Mouse (Mus musculus) ES-E14 (cell line): Measurements from ENCODE around the gene Ndufv1.

Experiments
- HCFC1 ChIP-seq: IDR thresholded peaks from 2 replicates; pipeline ENCODE4 v1.6.1; 2012; ENCODE audit warnings: low read length, inconsistent platforms, borderline replicate concordance; ENCODE audit not compliant: insufficient read depth
- ZC3H11A ChIP-seq: IDR thresholded peaks from 2 replicates; pipeline ENCODE4 v1.6.1; 2012; ENCODE audit warnings: low read depth, mild to moderate bottlenecking, inconsistent platforms, low read length, borderline replicate concordance
- ZNF384 ChIP-seq: IDR thresholded peaks from 2 replicates; pipeline ENCODE4 v1.6.1; 2012; ENCODE audit warnings: low read depth, low read length, inconsistent platforms

DNA sequence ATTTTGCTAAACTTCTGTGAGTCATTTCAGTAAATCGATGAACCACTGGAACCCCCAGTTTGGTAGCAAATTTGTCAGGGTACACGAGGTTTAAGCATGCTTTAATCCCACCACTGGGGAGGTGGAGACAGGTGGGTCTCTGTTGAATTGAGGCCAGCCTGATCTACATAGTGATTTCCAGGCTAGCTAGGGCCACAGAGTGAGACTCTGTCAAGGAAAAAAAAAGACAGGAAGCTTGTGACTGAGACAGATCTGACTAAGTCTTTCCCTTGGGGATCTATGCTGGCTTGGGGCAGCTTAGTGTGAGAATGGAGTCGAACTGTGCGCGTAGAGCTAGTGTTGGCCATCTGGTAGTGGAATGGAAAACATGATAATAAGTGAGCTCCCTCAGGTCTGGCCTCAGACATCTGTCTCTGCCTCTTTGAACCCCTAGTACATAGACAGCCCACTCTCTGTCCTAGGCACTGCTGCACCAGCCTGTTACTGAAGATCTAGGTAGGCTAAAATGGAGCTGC lies 40.0 kb upstream of the Ndufv1 start:
- no peak for TF ChIP-seq ZC3H11A
- no peak for TF ChIP-seq HCFC1
- TF ChIP-seq ZNF384, result no peak
